Mouse (Mus musculus): Measurements from ENCODE around the gene Zcchc10. TPM values are rescaled to one million over a fixed set of nuclear protein-coding genes. Genes with fewer than 3 reads are reported as not detected.
"Not testable (repeated sequence)": the region's sequence is repeated elsewhere in the genome, so short reads cannot be mapped to it uniquely, and the experiment has no call there.

Zcchc10 gene
- total RNA-seq, 1 experiment from 2014 or later: 22.0 TPM

DNA sequence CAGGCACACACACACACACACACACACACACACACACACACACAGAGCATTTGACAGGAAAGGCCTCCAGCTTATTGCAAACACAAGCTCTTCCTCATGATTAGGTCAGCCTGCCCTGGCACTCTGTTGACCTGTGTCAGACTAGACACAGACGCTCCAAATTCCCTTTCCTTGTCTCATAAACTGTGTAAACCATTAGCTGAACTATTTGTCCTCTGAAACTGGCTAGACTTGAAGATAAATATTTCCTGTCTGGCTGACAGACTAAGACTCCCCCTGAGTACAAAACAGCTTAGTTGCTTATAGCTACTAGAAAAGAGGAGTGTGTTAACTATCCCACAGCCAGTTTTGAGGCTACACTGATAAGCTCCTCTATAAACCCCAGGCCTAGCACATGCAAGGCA lies 9.7 kb upstream of the Zcchc10 start:
- peak; percentile 72 for ATAC-seq (replicated peaks; ENCODE audit: low read depth, poor library complexity, severe bottlenecking)

DNA sequence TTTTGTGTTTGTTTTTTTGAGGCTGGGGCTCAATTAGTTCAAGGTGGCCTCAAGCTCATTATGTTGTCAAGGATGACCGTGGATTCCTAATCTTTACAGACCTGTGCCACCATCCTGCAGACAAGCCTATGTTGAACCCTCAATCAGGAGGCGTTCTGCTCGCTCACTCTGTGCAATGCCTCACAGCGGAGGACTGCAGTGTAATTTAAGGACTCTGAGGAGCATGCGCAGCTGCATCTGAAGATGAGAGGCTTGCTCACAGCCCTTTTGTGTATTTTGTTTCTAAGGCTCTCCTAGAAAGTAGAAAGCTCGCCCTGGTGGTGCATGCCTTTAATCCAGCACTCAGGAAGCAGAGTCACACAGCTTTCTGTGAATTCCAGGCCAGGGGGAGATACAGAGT lies 7.5 kb upstream of the Zcchc10 start:
- no peak for ATAC-seq (replicated peaks; ENCODE audit: low read depth, poor library complexity, severe bottlenecking)

DNA sequence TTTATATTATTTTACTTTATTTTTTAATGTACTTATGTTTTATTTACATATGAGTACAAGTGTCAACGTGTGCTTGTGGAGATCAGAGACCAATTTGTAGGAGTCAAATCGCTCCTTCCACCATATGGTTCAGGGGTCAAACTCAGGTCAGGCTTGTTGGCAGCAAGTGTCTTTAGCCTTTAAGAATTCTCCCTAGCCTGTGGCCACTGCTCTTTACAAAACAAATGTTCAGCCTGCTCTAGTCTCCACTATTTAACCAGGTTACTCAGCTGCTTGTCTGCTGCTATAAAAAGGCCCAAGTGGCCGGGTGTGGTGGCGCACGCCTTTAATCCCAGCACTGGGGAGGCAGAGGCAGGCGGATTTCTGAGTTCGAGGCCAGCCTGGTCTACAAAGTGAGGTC lies 6.4 kb upstream of the Zcchc10 start:
- no peak for ATAC-seq (replicated peaks; ENCODE audit: low read depth, poor library complexity, severe bottlenecking)

DNA sequence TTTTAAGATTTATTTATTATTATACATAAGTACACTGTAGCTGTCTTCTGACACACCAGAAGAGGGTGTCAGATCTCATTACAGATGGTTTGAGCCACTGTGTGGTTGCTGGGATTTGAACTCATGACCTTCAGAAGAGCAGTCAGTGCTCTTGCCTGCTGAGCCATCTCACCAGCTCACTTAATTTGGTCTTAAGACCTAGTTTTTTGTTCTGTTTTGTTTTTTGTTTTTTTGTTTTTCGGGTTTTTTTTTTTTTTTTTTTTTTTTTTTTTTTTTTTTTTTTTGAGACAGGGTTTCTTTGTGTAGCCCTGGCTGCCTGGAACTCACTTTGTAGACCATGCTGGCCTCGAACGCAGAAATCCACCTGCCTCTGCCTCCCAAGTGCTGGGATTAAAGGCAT lies 5.9 kb upstream of the Zcchc10 start:
- ATAC-seq (replicated peaks; ENCODE audit: low read depth, poor library complexity, severe bottlenecking): not testable (repeated sequence)

DNA sequence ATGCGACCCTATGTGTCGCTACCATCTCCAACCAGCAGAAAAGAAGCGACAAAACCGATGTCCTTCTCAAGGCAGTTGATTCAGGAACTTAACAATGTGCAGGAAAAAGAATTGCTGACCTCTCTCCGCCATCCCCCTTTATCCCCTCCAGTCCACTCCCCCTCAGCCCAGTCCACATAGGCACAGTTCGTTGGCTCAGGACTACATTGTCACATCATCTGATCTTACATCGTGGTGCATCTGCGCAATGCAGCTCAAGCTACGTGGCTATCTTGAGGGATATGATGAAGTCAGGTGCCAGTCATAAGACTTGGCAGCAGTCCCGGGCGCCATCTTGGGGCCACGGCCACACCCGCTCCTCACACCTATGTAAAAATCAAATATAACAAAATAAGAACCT lies 4.6 kb upstream of the Zcchc10 start:
- not testable (repeated sequence) for ATAC-seq (replicated peaks; ENCODE audit: low read depth, poor library complexity, severe bottlenecking)

DNA sequence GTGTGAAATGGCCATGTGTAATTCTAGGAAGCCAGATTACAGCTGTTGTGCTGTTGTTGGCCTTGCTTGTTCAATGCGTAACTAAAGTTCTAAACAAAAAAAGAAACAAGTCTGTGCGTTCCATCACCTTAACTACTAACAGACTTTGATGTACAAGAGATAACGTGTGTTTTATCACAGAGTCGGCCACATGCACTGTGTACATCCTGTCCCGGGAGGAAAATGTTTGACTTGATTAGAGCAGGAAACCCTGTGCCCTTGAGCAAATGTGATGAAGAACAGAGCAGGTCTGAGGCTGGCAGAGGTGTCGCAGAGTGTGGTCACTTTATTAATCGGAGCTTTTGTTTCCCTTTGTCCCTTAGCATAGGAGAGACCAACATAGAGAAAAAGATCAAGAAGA lies 5.8 kb downstream of the Zcchc10 start:
- ATAC-seq (replicated peaks; ENCODE audit: low read depth, poor library complexity, severe bottlenecking): no peak

DNA sequence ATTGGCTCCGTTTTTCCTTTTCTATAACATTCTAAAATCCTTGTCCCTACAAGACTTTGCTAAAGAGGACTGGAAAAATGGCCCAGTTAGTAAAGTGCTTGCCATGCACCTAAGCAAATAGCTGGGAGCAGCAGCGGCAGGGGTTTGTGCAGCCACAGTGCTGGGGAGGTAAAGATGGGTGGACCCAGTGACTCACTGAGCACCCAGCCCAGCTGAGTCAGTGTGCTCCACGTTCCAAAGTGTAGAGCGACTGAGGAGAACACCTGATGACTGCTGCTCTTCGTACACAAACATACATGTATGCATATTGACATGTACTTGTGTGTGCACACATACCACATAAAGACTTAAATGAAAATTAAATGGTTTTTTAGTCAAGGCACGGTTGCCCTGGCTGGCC lies 6.6 kb downstream of the Zcchc10 start:
- ATAC-seq (replicated peaks; ENCODE audit: low read depth, poor library complexity, severe bottlenecking): no peak

DNA sequence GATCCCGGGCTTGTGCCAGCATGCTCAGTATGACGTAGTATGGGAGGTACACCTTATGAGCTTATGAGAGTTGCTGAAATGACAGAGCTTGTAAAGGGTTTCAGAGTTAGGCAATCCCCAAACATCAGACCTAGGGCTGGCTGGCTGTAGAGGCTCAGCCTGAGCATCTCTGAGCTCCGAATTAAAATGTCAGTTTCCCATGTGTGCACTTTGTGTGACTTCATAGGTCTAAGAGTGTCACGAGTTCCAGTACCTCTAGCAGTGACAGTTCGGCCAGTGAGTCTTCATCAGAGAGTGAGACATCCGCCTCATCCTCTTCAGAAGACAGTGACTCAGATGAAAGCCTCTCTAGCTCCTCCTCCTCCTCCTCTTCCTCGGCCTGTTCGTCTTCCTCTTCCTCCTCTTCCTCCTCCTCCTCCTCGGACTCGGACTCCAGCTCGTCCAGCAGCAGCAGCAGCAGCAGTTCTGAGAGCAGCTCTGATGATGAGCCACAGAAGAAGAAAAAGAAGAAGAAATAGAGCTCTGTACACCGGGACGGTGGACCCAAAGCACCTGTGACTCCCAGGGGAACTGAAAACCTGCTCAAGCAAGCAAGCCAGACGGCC lies 7.7 kb downstream of the Zcchc10 start:
- ATAC-seq (replicated peaks; ENCODE audit: low read depth, poor library complexity, severe bottlenecking): no peak

DNA sequence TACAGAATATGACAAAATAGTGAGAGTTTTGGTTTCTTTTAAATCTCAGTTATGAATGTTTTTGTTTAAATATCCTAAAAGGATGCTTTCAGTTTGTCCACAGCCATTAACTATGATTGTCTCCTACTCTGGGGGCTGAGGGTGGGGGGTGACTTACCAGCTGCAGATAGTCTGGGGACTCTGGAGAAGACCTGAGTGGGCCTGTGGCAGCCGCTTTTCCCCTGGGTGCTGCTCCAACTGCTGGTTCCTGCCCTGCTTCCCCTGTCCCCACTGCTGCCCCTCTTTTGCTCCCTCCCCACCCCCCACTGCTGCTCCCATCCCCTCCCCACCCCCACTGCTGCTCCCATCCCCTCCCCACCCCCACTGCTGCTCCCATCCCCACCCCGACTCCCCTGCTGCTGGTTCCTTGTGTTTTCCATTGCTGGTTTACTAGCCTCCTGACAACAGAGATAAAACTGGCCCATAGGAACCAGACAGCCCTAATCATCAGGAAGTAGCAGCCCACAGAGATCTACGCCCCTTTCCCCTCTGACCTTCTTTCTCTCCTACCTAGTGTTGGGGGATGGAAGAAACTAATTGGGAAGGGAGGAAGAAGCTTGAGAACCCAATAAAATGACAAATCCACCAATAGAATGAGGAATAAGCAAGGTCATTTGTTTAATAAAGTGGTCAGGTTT lies 11.2 kb downstream of the Zcchc10 start:
- peak; percentile 85 for ATAC-seq (replicated peaks; ENCODE audit: low read depth, poor library complexity, severe bottlenecking)

DNA sequence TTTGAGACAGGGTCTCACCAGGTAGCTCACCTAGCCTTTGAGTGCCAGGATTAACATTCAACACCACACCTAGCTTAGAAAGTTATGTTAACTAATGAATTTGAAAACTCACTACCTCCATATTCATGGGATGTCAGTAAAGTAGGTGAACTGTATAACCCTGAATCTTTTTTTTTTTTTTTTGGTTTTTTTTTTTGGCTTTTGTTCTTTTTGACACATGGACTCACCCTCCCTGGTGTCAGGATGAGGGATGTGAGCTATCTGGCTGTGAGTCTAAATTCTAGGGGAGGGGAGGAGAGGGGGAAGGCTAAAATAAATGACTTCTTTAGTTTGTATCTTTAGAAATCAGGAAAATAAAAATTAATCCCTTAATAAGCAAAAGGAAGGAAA lies 11.7 kb downstream of the Zcchc10 start:
- ATAC-seq (replicated peaks; ENCODE audit: low read depth, poor library complexity, severe bottlenecking): no peak

DNA sequence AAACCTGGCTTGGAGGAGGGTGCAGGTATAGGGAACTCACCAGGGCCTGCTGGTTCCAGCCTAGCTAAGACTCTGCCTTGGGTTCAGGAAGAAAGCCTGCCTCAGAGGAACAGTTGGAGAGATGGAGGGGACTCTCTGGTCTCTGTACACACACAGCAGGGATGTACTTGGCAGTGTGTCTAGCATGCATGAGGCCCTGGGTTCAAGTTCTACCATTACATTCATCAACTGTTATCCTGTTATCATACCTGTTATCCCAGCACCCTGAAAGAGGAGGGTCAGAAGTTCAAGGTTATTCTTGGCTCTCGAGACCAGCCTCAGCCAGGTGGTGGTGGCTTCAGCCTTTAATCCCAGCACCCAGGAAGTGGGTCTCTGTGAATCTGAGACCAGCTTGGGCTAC lies 12.4 kb downstream of the Zcchc10 start:
- ATAC-seq (replicated peaks; ENCODE audit: low read depth, poor library complexity, severe bottlenecking): no peak

DNA sequence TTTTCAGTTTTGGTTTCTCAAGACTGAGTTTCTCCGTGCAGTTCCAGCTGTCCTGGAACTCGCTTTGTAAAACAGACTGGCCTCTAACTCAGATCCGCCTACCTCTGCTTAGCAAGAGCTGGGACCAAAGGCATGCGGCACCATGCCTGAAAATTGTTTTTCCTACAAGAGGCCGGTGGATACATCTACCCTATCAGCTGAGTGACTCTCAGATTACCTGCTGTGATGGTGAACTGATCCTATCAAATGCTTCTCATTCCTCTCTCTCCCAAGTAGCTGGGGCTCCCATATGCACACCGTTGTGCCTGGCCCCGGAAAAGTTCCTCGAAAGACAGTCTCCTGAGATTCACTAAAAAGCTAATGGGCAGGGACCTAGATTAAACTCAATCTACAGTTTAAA lies 13.2 kb downstream of the Zcchc10 start:
- no peak for ATAC-seq (replicated peaks; ENCODE audit: low read depth, poor library complexity, severe bottlenecking)

DNA sequence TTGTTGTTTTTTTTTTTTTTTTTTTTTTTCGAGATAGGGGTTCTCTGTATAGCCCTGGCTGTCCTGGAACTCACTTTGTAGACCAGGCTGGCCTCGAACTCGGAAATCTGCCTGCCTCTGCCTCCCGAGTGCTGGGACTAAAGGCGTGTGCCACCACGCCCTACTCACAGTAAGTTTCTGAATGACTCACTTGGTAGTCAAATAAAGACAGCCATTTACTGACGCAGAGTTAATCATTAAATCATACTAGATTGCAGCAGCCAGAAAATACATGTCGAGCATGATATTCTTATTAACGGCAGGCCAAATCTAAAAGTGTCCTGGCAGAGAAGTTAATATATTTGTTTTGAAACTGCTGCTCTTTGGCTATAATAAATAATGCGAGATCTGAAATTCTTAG lies 16.5 kb downstream of the Zcchc10 start:
- ATAC-seq (replicated peaks; ENCODE audit: low read depth, poor library complexity, severe bottlenecking): not testable (repeated sequence)

DNA sequence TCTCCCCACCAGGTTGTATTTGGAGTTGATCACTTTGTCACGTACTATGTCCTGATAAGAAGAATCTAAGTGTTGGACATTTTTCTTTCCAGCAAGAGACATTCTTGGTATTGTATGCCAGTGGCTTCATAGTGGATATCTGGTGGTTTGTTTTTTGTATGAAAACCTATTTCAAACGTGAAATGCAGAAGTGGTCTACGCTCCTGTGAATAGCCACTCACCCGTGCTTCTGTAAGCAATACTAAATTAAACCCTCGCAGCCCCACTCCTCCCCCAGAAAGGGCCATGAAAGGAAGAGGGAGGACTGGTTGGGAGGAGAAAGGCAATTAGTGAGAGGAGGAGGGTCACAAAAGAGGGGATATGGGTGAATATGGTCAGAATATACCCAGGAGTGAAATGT lies 18.2 kb downstream of the Zcchc10 start:
- peak; percentile 59 for ATAC-seq (replicated peaks; ENCODE audit: low read depth, poor library complexity, severe bottlenecking)

DNA sequence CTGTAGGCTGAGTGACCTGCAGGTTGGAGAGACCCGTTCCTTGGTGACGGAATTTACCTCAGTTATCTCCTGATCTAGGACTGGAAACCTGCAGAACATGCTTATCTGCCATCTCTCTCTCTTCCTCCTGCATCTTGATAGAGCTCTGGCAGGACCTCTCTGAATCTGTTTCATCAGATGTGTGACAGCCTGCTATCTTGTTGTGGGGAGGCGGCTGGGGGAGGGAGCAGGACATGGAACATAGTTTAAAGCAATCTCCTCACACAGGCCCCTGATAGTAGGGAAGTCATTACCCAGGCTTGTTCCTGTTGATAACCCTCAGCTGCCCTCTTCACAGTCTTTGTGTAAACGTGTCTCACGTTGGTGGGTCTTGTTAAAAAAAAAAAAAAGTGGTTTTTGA lies 20.8 kb downstream of the Zcchc10 start:
- ATAC-seq (replicated peaks; ENCODE audit: low read depth, poor library complexity, severe bottlenecking): peak; percentile 79

DNA sequence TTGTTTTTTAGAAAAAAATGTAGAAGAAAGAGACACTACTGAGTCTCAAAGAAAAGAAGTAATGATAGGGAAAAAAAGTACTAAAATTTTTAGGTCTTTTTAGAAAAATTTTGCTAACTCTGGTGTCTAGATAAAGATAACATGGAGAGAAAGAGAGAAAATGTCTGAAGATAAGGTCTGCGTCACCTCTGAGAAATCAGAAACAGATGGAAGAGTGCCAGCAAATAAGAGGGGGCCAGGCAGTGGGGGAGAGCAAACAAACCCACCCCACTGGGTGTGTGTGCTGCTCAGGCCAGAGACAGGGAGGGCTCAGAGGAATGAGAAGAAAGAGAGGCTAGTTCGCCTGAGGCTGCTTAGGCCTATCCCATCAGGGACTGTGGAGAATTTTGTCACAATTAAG lies 21.3 kb downstream of the Zcchc10 start:
- ATAC-seq (replicated peaks; ENCODE audit: low read depth, poor library complexity, severe bottlenecking): no peak

DNA sequence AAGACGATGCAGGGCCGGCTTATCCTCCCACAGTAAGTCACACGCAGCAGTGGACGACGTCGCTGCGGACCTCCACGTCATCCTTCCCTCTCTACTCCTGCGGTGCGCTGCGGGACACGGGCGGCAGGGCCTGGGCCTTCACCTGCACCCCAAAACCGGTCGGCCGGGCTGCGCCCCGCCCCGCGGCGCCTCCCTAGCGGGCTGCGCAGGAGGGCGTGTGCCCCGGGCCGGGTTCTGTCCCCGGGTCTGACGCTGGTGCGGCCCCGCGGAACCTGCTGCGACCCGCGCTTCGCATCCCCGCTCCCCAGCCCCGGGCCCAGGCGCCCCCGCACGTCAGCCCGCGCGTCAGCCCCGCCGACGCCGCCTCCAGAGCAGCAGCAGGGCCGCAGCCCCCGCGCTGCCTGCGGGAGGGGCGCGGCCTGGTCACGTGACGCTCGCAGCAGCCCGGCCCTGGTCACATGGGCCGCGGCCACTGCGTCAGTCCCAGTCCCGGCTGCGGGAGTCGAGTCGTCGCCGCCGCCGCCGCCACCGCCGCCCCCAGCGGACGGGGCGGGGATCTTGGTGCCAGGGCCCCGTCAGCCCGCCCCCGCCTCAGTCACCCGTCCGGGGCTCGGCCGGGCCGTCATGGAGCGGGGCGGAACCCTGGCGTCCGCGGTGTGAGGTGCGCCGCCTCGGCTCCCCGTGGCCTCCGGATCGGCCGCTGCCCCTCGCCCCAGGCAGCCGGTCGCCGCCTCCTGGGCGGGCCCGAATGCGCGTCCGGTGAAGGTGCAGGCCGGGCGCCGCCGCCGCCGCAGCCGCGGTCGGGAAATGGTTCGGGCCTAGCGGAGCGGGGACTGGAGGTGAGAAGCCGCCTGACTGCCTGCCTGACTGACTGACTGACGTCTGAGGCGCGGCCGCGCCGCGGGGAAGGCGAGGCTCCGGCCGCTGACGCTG lies 26.1 kb downstream of the Zcchc10 start, which contains the start of gene Aff4:
Gene Aff4, plus strand, starts transcription at position 543 of the 933 bp plus-strand sequence.
- ATAC-seq (replicated peaks; ENCODE audit: low read depth, poor library complexity, severe bottlenecking): peak; percentile 51

DNA sequence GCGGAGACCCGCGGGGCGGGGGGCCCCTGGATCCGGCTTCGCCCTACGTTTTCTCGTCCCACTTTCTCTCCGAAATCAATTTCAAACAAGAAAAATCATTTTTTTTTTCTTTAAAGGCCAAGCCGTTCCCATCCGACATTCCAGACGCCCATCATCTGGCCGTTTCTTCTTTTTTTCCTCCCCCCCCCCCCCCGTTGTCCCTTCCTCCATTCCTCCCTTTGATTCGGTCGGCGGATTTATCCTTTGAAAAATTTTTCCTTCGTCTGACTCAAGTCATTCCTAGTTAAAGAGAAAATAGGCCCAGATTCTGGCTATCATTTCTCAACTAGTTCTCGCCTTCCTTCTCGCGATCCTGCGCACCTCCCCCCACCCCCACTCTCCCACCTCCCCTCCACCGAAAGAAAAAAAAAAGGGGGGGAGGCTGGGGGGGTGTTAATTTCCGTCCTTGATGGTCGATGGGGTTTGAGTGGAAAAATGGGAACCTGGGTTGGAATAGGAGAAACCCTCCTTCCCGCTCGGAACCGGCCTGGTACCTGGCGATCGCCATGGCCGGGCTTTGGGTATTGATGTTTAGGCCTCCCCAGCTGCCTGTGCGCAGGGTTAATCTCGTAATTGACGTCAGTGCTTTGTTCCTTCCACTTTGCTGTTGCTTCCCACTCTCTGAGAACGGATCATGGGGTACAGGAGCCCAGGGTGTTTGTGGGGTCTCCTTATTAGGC lies 26.9 kb downstream of the Zcchc10 start:
- ATAC-seq (replicated peaks; ENCODE audit: low read depth, poor library complexity, severe bottlenecking): peak; percentile 31

DNA sequence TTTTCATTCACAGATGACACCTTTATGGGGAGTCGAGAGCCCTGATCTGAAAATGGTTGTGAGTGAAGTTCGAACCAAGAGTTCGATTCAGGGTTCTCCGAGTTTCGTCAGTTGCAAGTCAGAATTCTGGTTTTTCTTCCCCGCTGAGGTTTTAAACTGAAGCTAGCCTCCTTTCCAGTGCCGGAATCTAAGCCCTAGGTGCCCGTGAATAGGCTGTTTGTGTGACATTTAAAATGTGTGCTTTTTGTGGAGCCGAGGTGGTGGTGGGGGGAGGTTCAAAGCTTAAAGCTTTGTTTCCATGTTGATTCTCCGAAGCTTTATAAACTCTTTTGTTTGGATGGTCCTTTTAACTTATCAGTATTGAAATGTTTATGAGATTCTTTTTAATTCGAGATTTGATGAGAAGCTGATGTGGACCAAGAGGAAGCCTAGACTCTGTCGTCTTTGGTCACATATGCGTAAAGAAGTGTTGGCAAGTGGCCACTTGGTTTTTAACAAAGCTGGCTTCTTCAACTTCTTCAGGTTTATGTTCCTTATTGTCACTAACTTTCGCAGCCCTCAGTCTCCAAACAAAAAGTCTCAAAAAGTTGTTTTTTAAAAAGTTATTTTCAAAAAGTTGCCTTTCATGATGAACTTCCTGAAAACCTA lies 27.6 kb downstream of the Zcchc10 start:
- no peak for ATAC-seq (replicated peaks; ENCODE audit: low read depth, poor library complexity, severe bottlenecking)

Measured in common myeloid progenitor, adult 5-6 weeks (primary cell).